Mouse (Mus musculus) kidney, embryonic 16.5 days (tissue): ENCODE data around the gene Gm45716. TPM values are rescaled to one million over a fixed set of nuclear protein-coding genes. Genes with fewer than 3 reads are reported as not detected.
A peak's percentile ranks its signal among the peaks of the same experiment; 100 is the strongest.
"Not testable (repeated sequence)": the region's sequence is repeated elsewhere in the genome, so short reads cannot be mapped to it uniquely, and the experiment has no call there.

Experiments used
- ATAC-seq: fragments of 200-750 bp; cut with Nextera tagmentation; 2 replicates; pipeline ENCODE4 v1.8.0; 2017; ENCODE audit warnings: moderate TSS enrichment; ENCODE audit not compliant: low FRiP score, low TSS enrichment
- H3K27ac ChIP-seq: fragments of 300-500 bp; sonication (generic); 2 replicates; pipeline ENCODE4 v1.5.1; 2014; ENCODE audit warnings: low read length
- H3K27me3 ChIP-seq: fragments of 300-500 bp; sonication (generic); 2 replicates; pipeline ENCODE4 v1.6.1; 2014; ENCODE audit warnings: low read length, control low read depth, mixed read lengths; ENCODE audit not compliant: insufficient read depth
- H3K36me3 ChIP-seq: fragments of 300-500 bp; sonication (generic); 2 replicates; pipeline ENCODE4 v1.6.1; 2014; ENCODE audit warnings: low read length, control low read depth, mixed read lengths; ENCODE audit not compliant: insufficient read depth
- H3K4me1 ChIP-seq: fragments of 300-500 bp; sonication (generic); 2 replicates; pipeline ENCODE4 v1.6.1; 2014; ENCODE audit warnings: low read length, control low read depth, mixed read lengths; ENCODE audit not compliant: insufficient read depth
- H3K4me2 ChIP-seq: fragments of 300-500 bp; sonication (generic); replicated peaks from 2 replicates; pipeline ENCODE4 v1.6.1; 2014; ENCODE audit warnings: low read depth, low read length
- H3K4me3 ChIP-seq: fragments of 300-500 bp; sonication (generic); 2 replicates; pipeline ENCODE4 v1.5.1; 2014; ENCODE audit warnings: mild to moderate bottlenecking, low read length
- H3K9ac ChIP-seq: fragments of 300-500 bp; sonication (generic); replicated peaks from 2 replicates; pipeline ENCODE4 v1.6.1; 2014; ENCODE audit warnings: low read length
- H3K9me3 ChIP-seq: fragments of 300-500 bp; sonication (generic); 2 replicates; pipeline ENCODE4 v1.6.1; 2016; ENCODE audit warnings: low read length, control low read depth
- WGBS: fragments of 180-500 bp; shearing (Covaris S2); extraction: QIAGEN DNeasy Blood & Tissue Kit; methylation state at CpG from one replicate; pipeline ENCODE4 v1.1.7; 2014; 5-methylcytosine and 5-hydroxymethylcytosine counted together
- polyA plus RNA-seq: library from polyadenylated mRNA; unstranded; fragments of >200 nt; fragmentation: Nextera tagmentation; extraction: Ambion mirVana; gene quantifications from 2 replicates; pipeline ENCODE4 v1.2.1, GENCODE M21; 2015

The Gm45716 gene
- polyA plus RNA-seq, 1 experiment from 2014 or later = 6.7 TPM

DNA sequence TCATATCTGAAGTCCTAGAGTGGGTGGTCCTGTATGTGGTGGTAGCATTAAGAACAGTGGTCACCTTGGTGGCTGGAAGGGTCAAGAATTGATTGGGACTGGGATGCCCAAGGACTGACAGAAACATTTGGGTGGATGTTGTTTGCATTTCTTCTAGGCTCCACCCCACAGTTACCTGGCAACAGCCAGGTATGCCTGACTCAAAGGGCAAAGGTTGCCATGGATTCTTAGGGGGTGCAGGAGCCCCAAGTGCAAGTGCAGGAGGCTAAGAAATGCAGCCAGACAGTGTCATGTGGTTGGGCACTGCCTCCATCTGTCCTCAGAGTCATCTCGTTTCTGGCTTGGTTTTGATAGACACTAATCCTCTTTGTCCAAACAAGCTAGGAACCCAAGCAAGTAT, 86.7 kb downstream of the Gm45716 start:
- WGBS = 63% methylated on average over 1 of the region's 1 CpGs

DNA sequence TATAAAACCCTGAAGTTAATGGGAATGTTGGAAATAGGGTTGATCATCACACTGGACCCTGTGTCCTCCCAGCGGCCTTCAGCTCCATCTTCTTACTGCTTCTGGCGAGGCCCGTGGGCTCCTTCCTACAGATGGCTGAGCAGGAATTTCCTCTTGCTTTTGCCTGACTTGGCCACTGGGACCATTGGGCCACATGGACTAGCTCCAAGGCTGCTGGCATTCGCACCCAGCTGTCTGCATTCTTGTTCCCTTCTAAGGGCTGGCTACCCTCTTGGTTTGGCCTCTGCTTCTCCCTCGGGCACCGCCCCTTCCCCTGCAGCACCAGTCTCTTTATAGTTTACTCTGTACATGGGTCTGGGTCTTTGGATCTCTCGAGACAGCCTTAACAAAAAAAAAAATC, 88.2 kb downstream of the Gm45716 start:
- no peak overlapping the region for H3K27ac ChIP-seq
- WGBS = 66% methylated on average over 7 of the region's 7 CpGs
- H3K4me3 ChIP-seq = no peak overlapping the region
- H3K9ac ChIP-seq = no peak overlapping the region
- no peaks in the 10 kb centered on the region for H3K9me3 ChIP-seq
- H3K4me1 ChIP-seq = peaks cover 13% of the 10 kb centered on the region
- H3K27me3 ChIP-seq = no peaks in the 10 kb centered on the region
- no peak overlapping the region for H3K4me2 ChIP-seq
- peaks cover 17% of the 10 kb centered on the region for H3K36me3 ChIP-seq
- no peak for ATAC-seq

More for the DNA sequence above, 86.7 kb downstream of the Gm45716 start:
- ATAC-seq = no peak
- no peaks in the 10 kb centered on the region for H3K9me3 ChIP-seq
- no peak overlapping the region for H3K4me2 ChIP-seq
- no peak overlapping the region for H3K27ac ChIP-seq
- H3K27me3 ChIP-seq = no peaks in the 10 kb centered on the region
- no peak overlapping the region for H3K9ac ChIP-seq
- peaks cover 19% of the 10 kb centered on the region for H3K36me3 ChIP-seq
- peaks cover 23% of the 10 kb centered on the region for H3K4me1 ChIP-seq
- no peak overlapping the region for H3K4me3 ChIP-seq

- Histone ChIP-seq H3K27me3 (no peaks in the 10 kb centered on the region), H3K27ac (no peak overlapping the region), H3K4me1 (peaks cover 13% of the 10 kb centered on the region), H3K9ac (no peak overlapping the region), H3K9me3 (no peaks in the 10 kb centered on the region), H3K4me3 (no peak overlapping the region), H3K4me2 (no peak overlapping the region), H3K36me3 (peaks cover 16% of the 10 kb centered on the region)
- 46% methylated on average over 8 of the region's 8 CpGs for WGBS
- ATAC-seq = peak; percentile 59; the same call in 1 of the 2 replicates
These were observed 88.7 kb downstream of the Gm45716 start for GRCm38 (mm10) chr11:90276150-90276549.

GRCm38 (mm10) chr11:90276561-90276960, 89.1 kb downstream of the Gm45716 start:
- Histone ChIP-seq H3K27ac (no peak overlapping the region), H3K4me3 (no peak overlapping the region), H3K4me2 (no peak overlapping the region), H3K27me3 (no peaks in the 10 kb centered on the region), H3K4me1 (peaks cover 13% of the 10 kb centered on the region), H3K9ac (no peak overlapping the region), H3K9me3 (no peaks in the 10 kb centered on the region), H3K36me3 (peaks cover 16% of the 10 kb centered on the region)
- WGBS = 60% methylated on average over 12 of the region's 12 CpGs
- ATAC-seq = no peak

- H3K9ac ChIP-seq = no peak overlapping the region
- no peaks in the 10 kb centered on the region for H3K9me3 ChIP-seq
- 89% methylated on average over 5 of the region's 5 CpGs for WGBS
- H3K27ac ChIP-seq = no peak overlapping the region
- no peak for ATAC-seq
- H3K36me3 ChIP-seq = peaks cover 3% of the 10 kb centered on the region; the same call in 1 of the 2 replicates
- H3K27me3 ChIP-seq = no peaks in the 10 kb centered on the region
- no peak overlapping the region for H3K4me3 ChIP-seq
- no peak overlapping the region for H3K4me2 ChIP-seq
- H3K4me1 ChIP-seq = peaks cover 13% of the 10 kb centered on the region
These were observed 92.6 kb downstream of the Gm45716 start for GRCm38 (mm10) chr11:90280069-90280468.

- H3K4me1 ChIP-seq, H3K4me3 ChIP-seq, H3K4me2 ChIP-seq, H3K9ac ChIP-seq, H3K36me3 ChIP-seq, ATAC-seq, H3K27me3 ChIP-seq, H3K9me3 ChIP-seq, H3K27ac ChIP-seq: not testable (repeated sequence)
- WGBS = 94% methylated on average over 2 of the region's 2 CpGs
These were observed 94.5 kb downstream of the Gm45716 start for GRCm38 (mm10) chr11:90281943-90282342.

- ATAC-seq = no peak
- Histone ChIP-seq H3K4me1 (peaks cover 5% of the 10 kb centered on the region; the same call in 1 of the 2 replicates), H3K9me3 (no peaks in the 10 kb centered on the region), H3K27ac (no peak overlapping the region), H3K36me3 (no peaks in the 10 kb centered on the region), H3K9ac (no peak overlapping the region), H3K4me2 (no peak overlapping the region), H3K4me3 (no peak overlapping the region), H3K27me3 (no peaks in the 10 kb centered on the region)
- 48% methylated on average over 4 of the region's 4 CpGs for WGBS
These were observed 95.7 kb downstream of the Gm45716 start for GRCm38 (mm10) chr11:90283159-90283558.

GRCm38 (mm10) chr11:90283601-90284000, 96.1 kb downstream of the Gm45716 start:
- no peak for ATAC-seq
- Histone ChIP-seq H3K9ac (no peak overlapping the region), H3K36me3 (no peaks in the 10 kb centered on the region), H3K4me2 (no peak overlapping the region), H3K4me3 (no peak overlapping the region), H3K27me3 (no peaks in the 10 kb centered on the region), H3K4me1 (peaks cover 5% of the 10 kb centered on the region; the same call in 1 of the 2 replicates), H3K9me3 (no peaks in the 10 kb centered on the region), H3K27ac (no peak overlapping the region)
- WGBS = 80% methylated on average over 6 of the region's 6 CpGs

DNA sequence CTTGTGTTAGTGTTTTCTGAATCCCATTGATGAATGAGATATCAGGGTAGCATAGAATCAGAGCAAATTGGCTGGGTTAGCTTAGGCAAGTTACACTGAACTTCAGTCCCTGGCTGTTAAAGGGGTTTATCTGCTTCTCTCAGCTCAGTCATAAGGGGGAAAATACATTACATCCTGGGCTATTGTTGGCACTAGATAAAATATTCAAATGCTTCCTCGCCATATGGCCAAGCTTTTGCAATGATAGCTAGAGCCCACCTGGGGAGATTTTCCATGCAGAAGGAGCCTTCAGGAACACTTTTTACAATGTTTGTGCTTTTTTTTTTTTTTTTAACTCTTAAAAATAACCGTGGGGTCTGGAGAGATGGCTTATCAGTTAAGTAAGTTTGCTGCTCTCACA, 96.6 kb downstream of the Gm45716 start:
- H3K4me1 ChIP-seq = peaks cover 5% of the 10 kb centered on the region; the same call in 1 of the 2 replicates
- H3K9ac ChIP-seq = no peak overlapping the region
- 62% methylated on average over 2 of the region's 2 CpGs for whole genome bisulfite sequencing
- no peak overlapping the region for H3K27ac ChIP-seq
- ATAC-seq = no peak
- H3K4me2 ChIP-seq = no peak overlapping the region
- H3K27me3 ChIP-seq = no peaks in the 10 kb centered on the region
- H3K4me3 ChIP-seq = no peak overlapping the region
- H3K36me3 ChIP-seq = no peaks in the 10 kb centered on the region
- H3K9me3 ChIP-seq = no peaks in the 10 kb centered on the region

- WGBS = 33% methylated on average over 4 of the region's 4 CpGs
- Histone ChIP-seq H3K36me3 (no peaks in the 10 kb centered on the region), H3K27me3 (no peaks in the 10 kb centered on the region), H3K4me1 (peaks cover 5% of the 10 kb centered on the region; the same call in 1 of the 2 replicates), H3K9me3 (no peaks in the 10 kb centered on the region), H3K4me2 (no peak overlapping the region), H3K27ac (no peak overlapping the region), H3K4me3 (no peak overlapping the region), H3K9ac (no peak overlapping the region)
- ATAC-seq = no peak
These were observed 97.1 kb downstream of the Gm45716 start for GRCm38 (mm10) chr11:90284623-90285022.
